Mouse (Mus musculus) neutrophil, adult 59 days (primary cell): ENCODE data around the gene Ulk2. TPM values are rescaled to one million over a fixed set of nuclear protein-coding genes. Genes with fewer than 3 reads are reported as not detected.

Experiments
- total RNA-seq, 2 experiments: library from RNA; stranded (reverse); gene quantifications; 1 replicate in 1 of 2; 2 replicates in 1 of 2; pipeline ENCODE4 v1.2.4; 2023

Gene Ulk2
- 10 to 100 TPM; 18.9 to 19.9 TPM for total RNA-seq

GRCm38 (mm10) chr11:61854988-61855411 is at the start of gene Ulk2:
Gene Ulk2, minus strand, starts transcription at chr11:61855073.

GRCm38 (mm10) chr11:61761584-61762407 is 93.1 kb downstream of the Ulk2 start, which contains the start of gene Prpsap2:
Gene Prpsap2, minus strand, starts transcription at chr11:61762088.

Other genes starting within 250 kb of the Ulk2 start
- gene Grap, start 201.8 kb downstream of the Ulk2 start, total RNA-seq, result 10 to 100 TPM in 1 of 2 experiments, 1 to 10 TPM in 1; 7.6 to 13.1 TPM
- under 1 TPM; 0.18 to 0.69 TPM for gene Fam83g, start 171.0 kb downstream of the Ulk2 start, total RNA-seq
- gene Slc5a10, start 134.2 kb downstream of the Ulk2 start, total RNA-seq, result not detected
- gene Prpsap2, start 93.0 kb downstream of the Ulk2 start, total RNA-seq, result 10 to 100 TPM; 17.0 to 23.1 TPM
- gene Akap10, start 75.2 kb upstream of the Ulk2 start, total RNA-seq, result 10 to 100 TPM; 40.6 to 43.7 TPM
- 10 to 100 TPM; 23.4 to 27.0 TPM for gene Specc1, start 101.7 kb upstream of the Ulk2 start, total RNA-seq